Mouse (Mus musculus): Measurements from ENCODE around the gene Asic2. TPM values are rescaled to one million over a fixed set of nuclear protein-coding genes. Genes with fewer than 3 reads are reported as not detected.

The Asic2 gene
- total RNA-seq, 2 experiments from 2014 or later: not detected

- ATAC-seq (ENCODE audit: poor library complexity, severe bottlenecking): no peak
Observed at GRCm38 (mm10) chr11:81620516-81620915, 347.7 kb downstream of the Asic2 start.

- ATAC-seq (ENCODE audit: poor library complexity, severe bottlenecking): no peak
Observed at GRCm38 (mm10) chr11:81616437-81616836, 351.8 kb downstream of the Asic2 start.

- ATAC-seq (ENCODE audit: poor library complexity, severe bottlenecking): peak; percentile 31; the same call in 1 of the 2 replicates
Observed at GRCm38 (mm10) chr11:81613869-81614620, 354.2 kb downstream of the Asic2 start.

- ATAC-seq (ENCODE audit: poor library complexity, severe bottlenecking): peak; percentile 80
Observed at GRCm38 (mm10) chr11:81612798-81613540, 355.3 kb downstream of the Asic2 start.

GRCm38 (mm10) chr11:81611948-81612797 lies 356.1 kb downstream of the Asic2 start:
- no peak for ATAC-seq (ENCODE audit: poor library complexity, severe bottlenecking)

- ATAC-seq (ENCODE audit: poor library complexity, severe bottlenecking): no peak
Observed at GRCm38 (mm10) chr11:81610506-81610905, 357.8 kb downstream of the Asic2 start.

GRCm38 (mm10) chr11:81602971-81603370 lies 365.3 kb downstream of the Asic2 start:
- no peak for ATAC-seq (ENCODE audit: poor library complexity, severe bottlenecking)

GRCm38 (mm10) chr11:81601736-81602135 lies 366.5 kb downstream of the Asic2 start:
- no peak for ATAC-seq (ENCODE audit: poor library complexity, severe bottlenecking)

GRCm38 (mm10) chr11:81597601-81598000 lies 370.7 kb downstream of the Asic2 start:
- no peak for ATAC-seq (ENCODE audit: poor library complexity, severe bottlenecking)

- ATAC-seq (ENCODE audit: poor library complexity, severe bottlenecking): no peak
Observed at GRCm38 (mm10) chr11:81595235-81595634, 373.0 kb downstream of the Asic2 start.

- no peak for ATAC-seq (ENCODE audit: poor library complexity, severe bottlenecking)
Observed at GRCm38 (mm10) chr11:81592776-81593175, 375.5 kb downstream of the Asic2 start.

- ATAC-seq (ENCODE audit: poor library complexity, severe bottlenecking): no peak
Observed at GRCm38 (mm10) chr11:81590911-81591310, 377.3 kb downstream of the Asic2 start.

- ATAC-seq (ENCODE audit: poor library complexity, severe bottlenecking): peak; percentile 78
Observed at GRCm38 (mm10) chr11:81588630-81589029, 379.6 kb downstream of the Asic2 start.

- no peak for ATAC-seq (ENCODE audit: poor library complexity, severe bottlenecking)
Observed at GRCm38 (mm10) chr11:81587942-81588341, 380.3 kb downstream of the Asic2 start.

- ATAC-seq (ENCODE audit: poor library complexity, severe bottlenecking): no peak
Observed at GRCm38 (mm10) chr11:81587114-81587513, 381.1 kb downstream of the Asic2 start.

- no peak for ATAC-seq (ENCODE audit: poor library complexity, severe bottlenecking)
Observed at GRCm38 (mm10) chr11:81584506-81584905, 383.8 kb downstream of the Asic2 start.

GRCm38 (mm10) chr11:81583195-81583594 lies 385.1 kb downstream of the Asic2 start:
- no peak for ATAC-seq (ENCODE audit: poor library complexity, severe bottlenecking)

- no peak for ATAC-seq (ENCODE audit: poor library complexity, severe bottlenecking)
Observed at GRCm38 (mm10) chr11:81582161-81582560, 386.1 kb downstream of the Asic2 start.

GRCm38 (mm10) chr11:81579753-81580152 lies 388.5 kb downstream of the Asic2 start:
- ATAC-seq (ENCODE audit: poor library complexity, severe bottlenecking): no peak

GRCm38 (mm10) chr11:81570406-81570805 lies 397.9 kb downstream of the Asic2 start:
- no peak for ATAC-seq (ENCODE audit: poor library complexity, severe bottlenecking)

GRCm38 (mm10) chr11:81564857-81565256 lies 403.4 kb downstream of the Asic2 start:
- no peak for ATAC-seq (ENCODE audit: poor library complexity, severe bottlenecking)
